Mouse (Mus musculus) mouse embryonic stem cell (cell line): ENCODE measurements around the gene Gm5128.
"Not testable (repeated sequence)": the region's sequence is repeated elsewhere in the genome, so short reads cannot be mapped to it uniquely, and the experiment has no call there.

Experiments
- in situ Hi-C, 2 experiments: fragments of 300-500 bp; cut with MboI; formaldehyde crosslinking; loops; 1 replicate in 1 of 2; 3 replicates in 1 of 2; pipeline ENCODE4 v1.14.3; 2019 to 2020; ENCODE audit warnings: low sequenced_read_pairs in 2 of 2, low pct_unique_long_range_greater_than_20kb in 1 of 2, mixed read lengths in 1 of 2; ENCODE audit not compliant: unreplicated experiment in 1 of 2

Gene Gm5128

GRCm38 (mm10) chrX:135372984-135373383 is at the start of gene Gm5128:
TSS of gene Gm5128 (plus strand) at chrX:135373284.
- in situ Hi-C loops, result not testable (repeated sequence)

GRCm38 (mm10) chrX:135360685-135361084 is 12.4 kb upstream of the Gm5128 start:
- in situ Hi-C loops, result not testable (repeated sequence)

GRCm38 (mm10) chrX:135361943-135362342 is 11.1 kb upstream of the Gm5128 start:
- in situ Hi-C loops, result not testable (repeated sequence)

DNA sequence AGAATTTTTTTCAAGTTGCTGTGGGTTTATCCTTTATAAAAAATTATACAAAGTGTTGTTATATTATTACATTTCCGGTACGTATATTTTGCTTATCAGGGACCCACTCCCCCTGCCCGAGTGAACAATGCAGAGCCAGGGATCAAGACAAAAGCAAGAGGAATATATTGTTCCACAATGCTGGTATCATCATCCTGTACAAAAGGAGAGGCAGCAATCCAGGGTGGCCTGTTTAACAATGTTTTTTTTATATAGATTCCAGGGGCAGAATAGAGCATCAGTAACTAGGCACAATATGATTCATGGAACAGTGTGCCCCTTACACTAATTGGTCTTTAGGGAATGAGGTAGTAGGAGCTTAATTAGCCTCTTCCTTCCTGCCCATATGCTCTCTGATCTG is 30.5 kb downstream of the Gm5128 start:
- in situ Hi-C loops, result not testable (repeated sequence)

- in situ Hi-C loops, result not testable (repeated sequence)
Measured at GRCm38 (mm10) chrX:135421203-135421602, 48.1 kb downstream of the Gm5128 start.

GRCm38 (mm10) chrX:135421824-135422223 is 48.7 kb downstream of the Gm5128 start:
- in situ Hi-C loops, result not testable (repeated sequence)

DNA sequence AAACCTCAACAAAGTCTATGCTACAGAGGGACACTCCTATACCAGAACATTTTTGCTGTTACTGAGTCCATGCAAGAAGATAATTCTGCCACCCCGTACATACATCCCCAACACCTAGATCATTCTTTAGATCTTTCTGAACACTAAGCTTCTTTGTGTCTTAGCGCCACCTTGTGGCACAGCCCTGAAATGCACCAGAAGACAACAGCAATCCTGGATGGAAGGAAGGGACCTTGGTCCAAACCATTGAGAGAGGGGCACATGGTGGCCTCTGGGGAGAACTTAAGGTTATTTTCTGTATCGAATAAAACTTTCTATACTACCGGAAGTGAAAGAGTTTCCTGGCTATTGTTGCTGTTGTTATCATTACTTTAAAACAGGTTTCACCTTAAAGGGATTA is 49.4 kb downstream of the Gm5128 start:
- in situ Hi-C loops, result not testable (repeated sequence)
